ENCODE assay signal across 22 mouse cellular contexts in genomic region chr2:146623052-146623451, GRCm38 (mm10).
A peak's percentile ranks its signal among the peaks of the same experiment; 100 is the strongest.
DNase-seq lines count a peak whose midpoint lies in the region; ATAC-seq and TF ChIP-seq lines count a peak whose summit lies in the region.
"Had no signal": no experiment of that assay in that cellular context is flagged by ENCODE, and none has a peak within 500 bp of the region (broad histone marks: within the 10 kb centered on the region; RNA-seq: fewer than 3 reads in every experiment).

No protein-coding gene starts in this region.

- H3K4me1 ChIP-seq in MEL (ENCODE audit: control insufficient read depth in 1 of 2, insufficient read depth in 2 of 2, low read length in 2 of 2) = peaks cover 0 to 4% of the 10 kb centered on the region in 2 experiments; a peak in 2 of 4 replicates
- H3K4me1 ChIP-seq in liver, embryonic 13.5 days (replicated peaks) = peaks cover 7% of the 10 kb centered on the region
- no peaks in the 10 kb centered on the region for H3K4me1 ChIP-seq in liver, postnatal 0 days (ENCODE audit: insufficient read depth)
- H3K4me1 ChIP-seq in stomach, postnatal 0 days (replicated peaks; ENCODE audit: control insufficient read depth, insufficient read depth) = no peaks in the 10 kb centered on the region
- no peaks in the 10 kb centered on the region for H3K4me1 ChIP-seq in kidney, embryonic 14.5 days (ENCODE audit: control insufficient read depth, insufficient read depth, low read length)
- H3K4me1 ChIP-seq: forebrain, embryonic 13.5 days; heart, embryonic 13.5 days; hindbrain, embryonic 15.5 days had no signal

- peak; percentile 85 for ATAC-seq in liver, embryonic 13.5 days (ENCODE audit: low read depth)
- peak; percentile 56; the same call in 1 of the 2 replicates for ATAC-seq in liver, postnatal 0 days
- peak; percentile 54; the same call in 1 of the 2 replicates for ATAC-seq in stomach, postnatal 0 days (ENCODE audit: low FRiP score, low TSS enrichment)
- no peak for ATAC-seq in kidney, embryonic 14.5 days (ENCODE audit: low FRiP score, low TSS enrichment)
- ATAC-seq: CD4-positive, CD25-positive, alpha-beta regulatory T cell, adult 4 months; forebrain, embryonic 13.5 days; forebrain, postnatal 0 days had no signal

- WGBS in liver, embryonic 13.5 days (ENCODE audit: insufficient replicate concordance) = 53% methylated on average over 1 of the region's 1 CpGs
- 66% methylated on average over 1 of the region's 1 CpGs for WGBS in liver, postnatal 0 days (ENCODE audit: insufficient replicate concordance)
- WGBS in stomach, postnatal 0 days = 77% methylated on average over 1 of the region's 1 CpGs
- WGBS in kidney, embryonic 14.5 days = 86% methylated on average over 1 of the region's 1 CpGs

- no peak for TF ChIP-seq RAD21 in MEL (IDR thresholded peaks at IDR 0.05; ENCODE audit: low read depth, low read length)

- H3K36me3 ChIP-seq in MEL (ENCODE audit: control insufficient read depth in 1 of 2, insufficient read depth in 2 of 2, low read length in 2 of 2) = no peaks in the 10 kb centered on the region
- H3K36me3 ChIP-seq in liver, embryonic 13.5 days = no peaks in the 10 kb centered on the region
- H3K36me3 ChIP-seq in liver, postnatal 0 days (replicated peaks; ENCODE audit: insufficient read depth, low read length) = no peaks in the 10 kb centered on the region
- no peaks in the 10 kb centered on the region for H3K36me3 ChIP-seq in stomach, postnatal 0 days (ENCODE audit: control insufficient read depth, insufficient read depth, low read length)
- H3K36me3 ChIP-seq in kidney, embryonic 14.5 days (ENCODE audit: control insufficient read depth, insufficient read depth, low read length) = no peaks in the 10 kb centered on the region
- H3K36me3 ChIP-seq: embryonic facial prominence, embryonic 13.5 days; G1E; heart, embryonic 13.5 days; hindbrain, embryonic 15.5 days had no signal

- TF ChIP-seq CTCF in MEL (IDR thresholded peaks at IDR 0.05 in 2 of 3, conservative IDR thresholded peaks at IDR 0.05 in 1 of 3; ENCODE audit: control insufficient read depth in 1 of 3, insufficient read depth in 1 of 3, low read depth in 2 of 3, low read length in 3 of 3, poor library complexity in 1 of 3, severe bottlenecking in 1 of 3) = no peak
- TF ChIP-seq CTCF in liver, postnatal 0 days (IDR thresholded peaks at IDR 0.05; ENCODE audit: low read depth) = no peak
- TF ChIP-seq CTCF in stomach, postnatal 0 days (IDR thresholded peaks at IDR 0.05; ENCODE audit: low read depth) = no peak

- H3K27ac ChIP-seq in MEL (ENCODE audit: control insufficient read depth, low read depth, low read length) = no peak overlapping the region
- H3K27ac ChIP-seq in liver, embryonic 13.5 days = no peak overlapping the region
- no peak overlapping the region for H3K27ac ChIP-seq in liver, postnatal 0 days (ENCODE audit: low read depth)
- H3K27ac ChIP-seq in stomach, postnatal 0 days (replicated peaks) = no peak overlapping the region
- H3K27ac ChIP-seq in kidney, embryonic 14.5 days (ENCODE audit: low read depth, low read length) = no peak overlapping the region
- H3K27ac ChIP-seq: embryonic facial prominence, embryonic 13.5 days; forebrain, embryonic 13.5 days; gastrocnemius, adult 2 months; heart, embryonic 13.5 days; hindbrain, embryonic 15.5 days had no signal

- peak; percentile 49 for DNase-seq in MEL (ENCODE audit: low read depth, low spot score)
- DNase-seq in liver, embryonic 13.5 days = no peak
- no peak for DNase-seq in liver, postnatal 0 days
- no peak for DNase-seq in stomach, postnatal 0 days (ENCODE audit: low spot score)
- no peak for DNase-seq in adrenal gland, postnatal 36 days
- DNase-seq in embryo, embryonic 10.5 days (ENCODE audit: low spot score) = no peak
- DNase-seq: adrenal gland, postnatal 10 days; B cell, adult 2 months; cerebellum, adult 11-12 months; cerebellum, adult 9-10 months; cerebellum, postnatal 25 days; forebrain, postnatal 0 days; gastrocnemius, adult 2 months; gastrocnemius, postnatal 36 days; heart, postnatal 36 days had no signal

- H3K9ac ChIP-seq in MEL (ENCODE audit: control insufficient read depth, low read depth, low read length, poor library complexity, severe bottlenecking) = no peak overlapping the region
- H3K9ac ChIP-seq in liver, embryonic 13.5 days = no peak overlapping the region
- no peak overlapping the region for H3K9ac ChIP-seq in liver, postnatal 0 days (replicated peaks)
- no peak overlapping the region for H3K9ac ChIP-seq in stomach, postnatal 0 days (ENCODE audit: low read length)
- no peak overlapping the region for H3K9ac ChIP-seq in kidney, embryonic 14.5 days (ENCODE audit: low read depth, low read length)
- H3K9ac ChIP-seq: embryonic facial prominence, embryonic 13.5 days; forebrain, embryonic 13.5 days; forebrain, postnatal 0 days; heart, embryonic 13.5 days; hindbrain, embryonic 15.5 days had no signal

- TF ChIP-seq POLR2A in MEL (IDR thresholded peaks at IDR 0.05; ENCODE audit: control insufficient read depth in 1 of 2, insufficient read depth in 1 of 2, low read depth in 1 of 2, low read length in 2 of 2, poor library complexity in 1 of 2) = no peak

- no peaks in the 10 kb centered on the region for H3K9me3 ChIP-seq in MEL (replicated peaks; ENCODE audit: insufficient read depth, low read length)
- no peaks in the 10 kb centered on the region for H3K9me3 ChIP-seq in liver, embryonic 13.5 days (replicated peaks)
- no peaks in the 10 kb centered on the region for H3K9me3 ChIP-seq in liver, postnatal 0 days (ENCODE audit: low read length)
- no peaks in the 10 kb centered on the region for H3K9me3 ChIP-seq in stomach, postnatal 0 days (ENCODE audit: control insufficient read depth, low read length)
- no peaks in the 10 kb centered on the region for H3K9me3 ChIP-seq in kidney, embryonic 14.5 days (ENCODE audit: control insufficient read depth, low read length)
- H3K9me3 ChIP-seq: embryonic facial prominence, embryonic 13.5 days; forebrain, embryonic 13.5 days; G1E; heart, embryonic 13.5 days; hindbrain, embryonic 15.5 days had no signal

- H3K4me2 ChIP-seq in liver, embryonic 13.5 days = no peak overlapping the region
- no peak overlapping the region for H3K4me2 ChIP-seq in liver, postnatal 0 days (ENCODE audit: low read depth, low read length)
- H3K4me2 ChIP-seq in stomach, postnatal 0 days (replicated peaks; ENCODE audit: low read depth) = no peak overlapping the region
- H3K4me2 ChIP-seq in kidney, embryonic 14.5 days (replicated peaks; ENCODE audit: low read depth, low read length) = no peak overlapping the region
- H3K4me2 ChIP-seq: embryonic facial prominence, embryonic 13.5 days; forebrain, embryonic 13.5 days; heart, embryonic 13.5 days; hindbrain, embryonic 15.5 days had no signal

- peak; percentile 14 to 27; a peak in 2 of 4 replicates for TF ChIP-seq EP300 in MEL (IDR thresholded peaks at IDR 0.05; ENCODE audit: low read depth in 1 of 2, low read length in 2 of 2)
- TF ChIP-seq EP300 in liver, postnatal 0 days (IDR thresholded peaks at IDR 0.05; ENCODE audit: low read depth) = no peak
- no peak for TF ChIP-seq EP300 in stomach, postnatal 0 days (optimal IDR thresholded peaks at IDR 0.05)

- H3K4me3 ChIP-seq in MEL (ENCODE audit: control insufficient read depth in 1 of 2, insufficient read depth in 1 of 2, low read depth in 2 of 2, low read length in 2 of 2) = no peak overlapping the region
- no peak overlapping the region for H3K4me3 ChIP-seq in liver, embryonic 13.5 days (replicated peaks)
- H3K4me3 ChIP-seq in liver, postnatal 0 days (ENCODE audit: low read depth, low read length) = no peak overlapping the region
- no peak overlapping the region for H3K4me3 ChIP-seq in stomach, postnatal 0 days (ENCODE audit: low read depth, low read length)
- H3K4me3 ChIP-seq in kidney, embryonic 14.5 days (ENCODE audit: low read length) = no peak overlapping the region
- H3K4me3 ChIP-seq: embryonic facial prominence, embryonic 13.5 days; forebrain, embryonic 13.5 days; gastrocnemius, adult 2 months; heart, embryonic 13.5 days; hindbrain, embryonic 15.5 days had no signal

- no peaks in the 10 kb centered on the region; a peak in 1 of 4 replicates for H3K27me3 ChIP-seq in MEL (ENCODE audit: control insufficient read depth in 1 of 2, insufficient read depth in 2 of 2, low read length in 2 of 2)
- no peaks in the 10 kb centered on the region for H3K27me3 ChIP-seq in liver, embryonic 13.5 days
- no peaks in the 10 kb centered on the region; the same call in 1 of the 2 replicates for H3K27me3 ChIP-seq in liver, postnatal 0 days (ENCODE audit: insufficient read depth, low read length)
- H3K27me3 ChIP-seq in stomach, postnatal 0 days (ENCODE audit: control insufficient read depth, insufficient read depth, low read length) = no peaks in the 10 kb centered on the region
- no peaks in the 10 kb centered on the region; the same call in 1 of the 2 replicates for H3K27me3 ChIP-seq in kidney, embryonic 14.5 days (ENCODE audit: control insufficient read depth, insufficient read depth, low read length)

- H3K79me2 ChIP-seq in MEL (ENCODE audit: control insufficient read depth, insufficient read depth, low read length, poor library complexity) = no peaks in the 10 kb centered on the region

TF ChIP-seq in MEL, 35 proteins besides CTCF, POLR2A, EP300 and RAD21:
- peak; percentile 58 for TF ChIP-seq ETS1 (IDR thresholded peaks at IDR 0.05; ENCODE audit: low read depth, low read length)
- TF ChIP-seq HCFC1 (IDR thresholded peaks at IDR 0.05; ENCODE audit: low read depth, low read length) = no peak
- 0 out of 2 replicates have a peak, but pooled peaks have one; percentile 15 for TF ChIP-seq MAX (IDR thresholded peaks at IDR 0.05; ENCODE audit: low read length)
- TF ChIP-seq TAL1 (IDR thresholded peaks at IDR 0.05; ENCODE audit: low read length) = peak; percentile 43; the same call in 1 of the 2 replicates
- TF ChIP-seq RCOR1 (IDR thresholded peaks at IDR 0.05; ENCODE audit: low read depth, low read length) = no peak
- no peak for TF ChIP-seq USF2 (IDR thresholded peaks at IDR 0.05; ENCODE audit: borderline replicate concordance in 1 of 2, insufficient read depth in 1 of 2, low read depth in 1 of 2, low read length in 2 of 2)
